Mouse (Mus musculus): ENCODE measurements around the gene Ror2.

The Ror2 gene

GRCm38 (mm10) chr13:53191657-53192056 lies 94.3 kb downstream of the Ror2 start:
- no peak for DNase-seq

GRCm38 (mm10) chr13:53188935-53189334 lies 97.0 kb downstream of the Ror2 start:
- DNase-seq, result no peak

GRCm38 (mm10) chr13:53184858-53185257 lies 101.1 kb downstream of the Ror2 start:
- DNase-seq, result no peak

- no peak for DNase-seq
These were observed 101.8 kb downstream of the Ror2 start for GRCm38 (mm10) chr13:53184149-53184548.

GRCm38 (mm10) chr13:53183161-53183577 lies 102.8 kb downstream of the Ror2 start:
- no peak for DNase-seq

- DNase-seq, result peak; percentile 29 to 66
These were observed 107.3 kb downstream of the Ror2 start for GRCm38 (mm10) chr13:53178594-53178993.

GRCm38 (mm10) chr13:53178171-53178570 lies 107.8 kb downstream of the Ror2 start:
- no peak for DNase-seq

- DNase-seq, result no peak
These were observed 108.6 kb downstream of the Ror2 start for GRCm38 (mm10) chr13:53177424-53177718.

GRCm38 (mm10) chr13:53176695-53177423 lies 109.1 kb downstream of the Ror2 start:
- DNase-seq, result no peak

- DNase-seq, result no peak
These were observed 110.9 kb downstream of the Ror2 start for GRCm38 (mm10) chr13:53175041-53175440.

GRCm38 (mm10) chr13:53163671-53164070 lies 122.3 kb downstream of the Ror2 start:
- DNase-seq, result no peak

GRCm38 (mm10) chr13:53163060-53163459 lies 122.9 kb downstream of the Ror2 start:
- no peak for DNase-seq

GRCm38 (mm10) chr13:53159501-53159900 lies 126.4 kb downstream of the Ror2 start:
- no peak for DNase-seq

- DNase-seq, result no peak
These were observed 127.4 kb downstream of the Ror2 start for GRCm38 (mm10) chr13:53158405-53159005.

GRCm38 (mm10) chr13:53156911-53157310 lies 129.0 kb downstream of the Ror2 start:
- DNase-seq, result no peak

GRCm38 (mm10) chr13:53156282-53156681 lies 129.6 kb downstream of the Ror2 start:
- no peak for DNase-seq

GRCm38 (mm10) chr13:53145511-53145910 lies 140.4 kb downstream of the Ror2 start:
- DNase-seq, result no peak

GRCm38 (mm10) chr13:53143076-53143475 lies 142.8 kb downstream of the Ror2 start:
- DNase-seq, result no peak

- no peak for DNase-seq
These were observed 143.7 kb downstream of the Ror2 start for GRCm38 (mm10) chr13:53142268-53142667.

- no peak for DNase-seq
These were observed 145.6 kb downstream of the Ror2 start for GRCm38 (mm10) chr13:53140298-53140697.

- no peak for DNase-seq
These were observed 155.4 kb downstream of the Ror2 start for GRCm38 (mm10) chr13:53130567-53130966.

- no peak for DNase-seq
These were observed 155.9 kb downstream of the Ror2 start for GRCm38 (mm10) chr13:53130032-53130431.

GRCm38 (mm10) chr13:53125627-53126026 lies 160.3 kb downstream of the Ror2 start:
- no peak for DNase-seq

GRCm38 (mm10) chr13:53122085-53122484 lies 163.8 kb downstream of the Ror2 start:
- DNase-seq, result no peak

GRCm38 (mm10) chr13:53120906-53121305 lies 165.0 kb downstream of the Ror2 start:
- DNase-seq, result peak; percentile 25 to 48

Data from lung, postnatal 4 days (tissue).